Mouse (Mus musculus): Measurements from ENCODE around the gene Fsd1. TPM values are rescaled to one million over a fixed set of nuclear protein-coding genes. Genes with fewer than 3 reads are reported as not detected.
"Not testable (repeated sequence)": the region's sequence is repeated elsewhere in the genome, so short reads cannot be mapped to it uniquely, and the experiment has no call there.

Gene Fsd1
- total RNA-seq (2012; rRNA removed) (0.21 and 0.50 TPM in 2 replicates), total RNA-seq (2014; rRNA removed) (not detected in 2 replicates), polyA plus RNA-seq (2012; ENCODE audit: insufficient read length, low read depth) (not detected in 2 replicates)

DNA sequence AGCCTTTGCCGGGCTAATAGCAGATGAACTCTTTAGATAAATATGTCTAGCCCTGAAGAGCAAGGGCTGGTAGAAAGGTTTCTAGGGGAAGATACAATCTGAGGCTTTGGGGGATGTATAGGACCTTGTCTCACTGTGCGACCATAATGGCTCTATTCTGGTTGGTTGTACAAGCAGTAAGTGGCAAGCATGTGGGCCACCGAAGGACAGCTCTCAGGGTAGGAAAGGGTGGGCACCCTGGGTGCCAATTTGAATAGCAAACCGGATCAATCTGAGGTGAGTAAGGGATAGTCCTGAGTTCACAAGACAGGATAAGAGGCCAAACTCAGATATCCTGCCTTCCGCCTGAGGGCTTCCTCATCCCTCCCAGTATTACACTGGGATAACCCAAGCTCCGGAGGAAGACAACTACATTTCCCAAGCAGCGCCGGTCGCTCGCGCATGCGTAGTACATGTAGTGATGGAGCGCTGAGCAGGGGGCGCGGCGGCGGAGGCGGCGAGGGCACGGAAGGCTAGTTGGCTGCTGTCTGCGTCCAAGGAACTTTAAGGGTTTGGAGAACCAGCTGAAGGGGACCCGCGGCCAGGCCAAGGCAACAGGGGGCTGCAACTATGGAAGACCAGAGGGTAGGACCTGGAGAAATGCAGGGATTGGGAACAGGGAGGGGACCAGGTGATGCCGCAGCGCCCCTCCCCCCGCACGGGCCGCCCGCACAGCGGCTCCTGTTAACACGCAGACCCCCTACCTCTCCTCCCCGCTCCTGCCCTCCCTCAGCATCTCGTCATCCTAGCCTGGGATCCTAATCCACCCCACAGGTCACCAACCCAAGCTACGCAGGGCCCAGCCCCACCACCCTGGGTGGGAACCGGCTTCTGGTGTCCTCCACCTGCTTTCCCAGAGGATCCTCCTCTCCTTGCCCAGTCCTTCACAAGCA is at the start of gene Fsd1:
Gene Fsd1, plus strand, starts transcription at position 480 of the 932 bp plus-strand sequence.
- Histone ChIP-seq H3K9ac (ENCODE audit: insufficient read depth, low read depth) (no peak within 1 kb of the TSS), H3K4me3 (replicated peaks in 1 of 3; ENCODE audit: low read depth in 2 of 3, low read length in 2 of 3, poor library complexity in 1 of 3) (no peak within 1 kb of the TSS), H3K27ac (ENCODE audit: insufficient read depth, low read depth) (no peak within 1 kb of the TSS), H3K9me3 (replicated peaks; ENCODE audit: low read length) (peaks cover 4% of the 10 kb centered on the region), H3K4me1 (ENCODE audit: control insufficient read depth in 1 of 2, insufficient read depth in 2 of 2) (no peaks in the 10 kb centered on the region), H3K4me2 (ENCODE audit: insufficient read depth, low read depth, poor library complexity, severe bottlenecking) (peak within 1 kb of the TSS; percentile 46; the same call in 1 of the 2 replicates), H3K36me3 (replicated peaks in 1 of 2; ENCODE audit: control insufficient read depth in 1 of 2, insufficient read depth in 1 of 2, low read length in 1 of 2) (no peaks in the 10 kb centered on the region), H3K79me2 (replicated peaks; ENCODE audit: control insufficient read depth, extremely low read depth, insufficient read depth, poor library complexity, severe bottlenecking) (no peaks in the 10 kb centered on the region), H3K27me3 (replicated peaks) (peaks cover 69% of the 10 kb centered on the region)
- TF ChIP-seq CTCF (conservative IDR thresholded peaks at IDR 0.05 in 1 of 2, IDR thresholded peaks at IDR 0.05 in 1 of 2; ENCODE audit: low read depth in 2 of 2, low read length in 2 of 2) (no peak), HCFC1 (IDR thresholded peaks at IDR 0.05; ENCODE audit: low read depth, low read length) (peak; percentile 65), ZNF384 (IDR thresholded peaks at IDR 0.05; ENCODE audit: low read depth, low read length) (no peak), NRF1 (IDR thresholded peaks at IDR 0.05; ENCODE audit: low read depth, low read length) (peak; percentile 81)
- in situ Hi-C loops (cut with MboI; ENCODE audit: low pct_ligation_motif_present, low pct_unique_long_range_greater_than_20kb, low sequenced_read_pairs): no loop called here
- dilution Hi-C loops (cut with MboI; ENCODE audit: extremely low pct_ligation_motif_present, extremely low pct_unique_long_range_greater_than_20kb, low sequenced_read_pairs): no loop called here
- no peak for DNase-seq (ENCODE audit: extremely low read depth)

- Histone ChIP-seq H3K27ac (ENCODE audit: insufficient read depth, low read depth) (peak overlapping the region; percentile 93), H3K36me3 (replicated peaks in 1 of 2; ENCODE audit: control insufficient read depth in 1 of 2, insufficient read depth in 1 of 2, low read length in 1 of 2) (peaks cover 21 to 28% of the 10 kb centered on the region in 2 experiments), H3K4me3 (replicated peaks in 1 of 3; ENCODE audit: low read depth in 2 of 3, low read length in 2 of 3, poor library complexity in 1 of 3) (peak overlapping the region; percentile 43 to 89 (median 68)), H3K9ac (ENCODE audit: insufficient read depth, low read depth) (peak overlapping the region; percentile 93), H3K4me1 (ENCODE audit: control insufficient read depth in 1 of 2, insufficient read depth in 2 of 2) (peaks cover 17 to 45% of the 10 kb centered on the region in 2 experiments), H3K4me2 (ENCODE audit: insufficient read depth, low read depth, poor library complexity, severe bottlenecking) (peak overlapping the region; percentile 33)
- in situ Hi-C loops (cut with MboI; ENCODE audit: low pct_ligation_motif_present, low pct_unique_long_range_greater_than_20kb, low sequenced_read_pairs); H3K27me3 ChIP-seq (replicated peaks); dilution Hi-C loops (cut with MboI; ENCODE audit: extremely low pct_ligation_motif_present, extremely low pct_unique_long_range_greater_than_20kb, low sequenced_read_pairs); H3K79me2 ChIP-seq (replicated peaks; ENCODE audit: control insufficient read depth, extremely low read depth, insufficient read depth, poor library complexity, severe bottlenecking); DNase-seq (ENCODE audit: extremely low read depth); H3K9me3 ChIP-seq (replicated peaks; ENCODE audit: low read length): not testable (repeated sequence)
These were observed 41.9 kb upstream of the Fsd1 start for GRCm38 (mm10) chr17:55944387-55944865.

- H3K27me3 ChIP-seq (replicated peaks); H3K79me2 ChIP-seq (replicated peaks; ENCODE audit: control insufficient read depth, extremely low read depth, insufficient read depth, poor library complexity, severe bottlenecking); H3K9me3 ChIP-seq (replicated peaks; ENCODE audit: low read length); in situ Hi-C loops (cut with MboI; ENCODE audit: low pct_ligation_motif_present, low pct_unique_long_range_greater_than_20kb, low sequenced_read_pairs); dilution Hi-C loops (cut with MboI; ENCODE audit: extremely low pct_ligation_motif_present, extremely low pct_unique_long_range_greater_than_20kb, low sequenced_read_pairs): not testable (repeated sequence)
- H3K27ac ChIP-seq (ENCODE audit: insufficient read depth, low read depth): peak overlapping the region; percentile 93
- DNase-seq (ENCODE audit: extremely low read depth): peak; percentile 83
- peaks cover 23 to 45% of the 10 kb centered on the region in 2 experiments for H3K4me1 ChIP-seq (ENCODE audit: control insufficient read depth in 1 of 2, insufficient read depth in 2 of 2)
- TF ChIP-seq NELFE (IDR thresholded peaks at IDR 0.05; ENCODE audit: low read depth, low read length): peak; percentile 81
- TF ChIP-seq MAZ (IDR thresholded peaks at IDR 0.05; ENCODE audit: low read depth, low read length): 0 out of 2 replicates have a peak, but pooled peaks have one; percentile 37
- peak; percentile 83 for TF ChIP-seq ZMIZ1 (IDR thresholded peaks at IDR 0.05; ENCODE audit: low read depth, low read length)
- TF ChIP-seq POLR2A (IDR thresholded peaks at IDR 0.05; ENCODE audit: low read depth, low read length): peak; percentile 75
- TF ChIP-seq MXI1 (IDR thresholded peaks at IDR 0.05; ENCODE audit: low read depth, low read length): peak; percentile 37; the same call in 1 of the 2 replicates
- TF ChIP-seq SIN3A (IDR thresholded peaks at IDR 0.05; ENCODE audit: low read length): peak; percentile 46; the same call in 1 of the 2 replicates
- peak; percentile 42; the same call in 1 of the 2 replicates for TF ChIP-seq MAX (IDR thresholded peaks at IDR 0.05; ENCODE audit: low read length)
- TF ChIP-seq POLR2AphosphoS2 (IDR thresholded peaks at IDR 0.05; ENCODE audit: low read depth, low read length): peak; percentile 63; the same call in 1 of the 2 replicates
- peak; percentile 57 for TF ChIP-seq HCFC1 (IDR thresholded peaks at IDR 0.05; ENCODE audit: low read depth, low read length)
- peak; percentile 51; the same call in 1 of the 2 replicates for TF ChIP-seq TCF12 (IDR thresholded peaks at IDR 0.05; ENCODE audit: low read depth, low read length)
- peak; percentile 80 for TF ChIP-seq NRF1 (IDR thresholded peaks at IDR 0.05; ENCODE audit: low read depth, low read length)
- 0 out of 2 replicates have a peak, but pooled peaks have one; percentile 35 for TF ChIP-seq IRF4 (IDR thresholded peaks at IDR 0.05; ENCODE audit: low read depth, low read length)
- TF ChIP-seq TBP (conservative IDR thresholded peaks at IDR 0.05; ENCODE audit: low read depth, low read length): peak; percentile 81; the same call in 1 of the 2 replicates
- TF ChIP-seq MAFK (IDR thresholded peaks at IDR 0.05; ENCODE audit: insufficient replicate concordance, low read length): 0 out of 2 replicates have a peak, but pooled peaks have one; percentile 19
- TF ChIP-seq BHLHE40 (IDR thresholded peaks at IDR 0.05; ENCODE audit: low read depth, low read length): 0 out of 2 replicates have a peak, but pooled peaks have one; percentile 14
- peak; percentile 57 for TF ChIP-seq ELF1 (IDR thresholded peaks at IDR 0.05; ENCODE audit: low read depth, low read length)
- peak; percentile 21; the same call in 1 of the 2 replicates for TF ChIP-seq ETS1 (conservative IDR thresholded peaks at IDR 0.05; ENCODE audit: low read depth, low read length)
- H3K4me3 ChIP-seq (replicated peaks in 1 of 3; ENCODE audit: low read depth in 2 of 3, low read length in 2 of 3, poor library complexity in 1 of 3): peak overlapping the region; percentile 54 to 89 (median 68)
- peaks cover 15 to 24% of the 10 kb centered on the region in 2 experiments for H3K36me3 ChIP-seq (replicated peaks in 1 of 2; ENCODE audit: control insufficient read depth in 1 of 2, insufficient read depth in 1 of 2, low read length in 1 of 2)
- H3K4me2 ChIP-seq (ENCODE audit: insufficient read depth, low read depth, poor library complexity, severe bottlenecking): peak overlapping the region; percentile 79
- peak overlapping the region; percentile 93 for H3K9ac ChIP-seq (ENCODE audit: insufficient read depth, low read depth)
These were observed 41.2 kb upstream of the Fsd1 start for GRCm38 (mm10) chr17:55944866-55945682.

Data from CH12.LX (cell line).